Mouse (Mus musculus) embryonic fibroblast, embryonic 13.5 days (primary cell): ENCODE measurements around the gene Teddm2. TPM values are rescaled to one million over a fixed set of nuclear protein-coding genes. Genes with fewer than 3 reads are reported as not detected.

Source experiments
- H3K27ac ChIP-seq: 2 replicates; pipeline ENCODE4 v1.5.1; 2012; ENCODE audit warnings: low read length, control low read depth, inconsistent platforms; ENCODE audit not compliant: insufficient read depth
- H3K4me1 ChIP-seq: 2 replicates; pipeline ENCODE4 v1.6.1; 2011; ENCODE audit warnings: low read length; ENCODE audit not compliant: control insufficient read depth, insufficient read depth
- H3K4me3 ChIP-seq: 2 replicates; pipeline ENCODE4 v1.5.1; 2011; ENCODE audit warnings: mild to moderate bottlenecking, control low read depth, low read length; ENCODE audit not compliant: insufficient read depth
- CTCF ChIP-seq: IDR thresholded peaks from 2 replicates; pipeline ENCODE4 v1.5.1; 2011; ENCODE audit warnings: mild to moderate bottlenecking, control low read depth, low read length, moderate library complexity, borderline replicate concordance; ENCODE audit not compliant: insufficient read depth
- POLR2A ChIP-seq: IDR thresholded peaks from 2 replicates; pipeline ENCODE4 v1.6.1; 2011; ENCODE audit warnings: low read depth, mild to moderate bottlenecking, control low read depth, low read length, moderate library complexity
- polyA plus RNA-seq: library from polyadenylated mRNA; stranded (reverse); fragments of >200 nt; gene quantifications from 2 replicates; pipeline ENCODE4 v1.2.4, GENCODE M21; 2011; ENCODE audit warnings: low read depth; ENCODE audit not compliant: missing spikeins, insufficient read length

The Teddm2 gene
- polyA plus RNA-seq, 1 experiment, result not detected

DNA sequence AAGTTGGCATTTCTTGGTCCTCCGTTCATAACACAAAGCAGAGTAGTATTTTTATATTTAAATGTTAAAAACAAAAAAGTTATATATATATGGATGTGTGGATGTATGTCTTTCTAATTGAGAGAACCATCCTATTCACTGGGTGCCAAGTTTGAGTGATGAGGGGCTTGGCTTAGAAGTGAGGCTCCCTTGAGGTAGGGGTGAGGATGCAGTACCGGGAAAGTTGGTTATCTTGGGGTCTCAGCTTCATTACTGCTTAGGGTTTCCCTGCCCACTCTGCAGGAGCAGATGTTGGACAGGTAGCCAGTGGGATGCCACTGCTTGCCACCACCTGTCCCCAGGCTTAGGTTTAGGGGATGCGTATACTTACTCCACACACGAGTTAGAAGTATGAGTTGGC is 8.7 kb upstream of the Teddm2 start:
- TF ChIP-seq CTCF (no peak), POLR2A (no peak)

DNA sequence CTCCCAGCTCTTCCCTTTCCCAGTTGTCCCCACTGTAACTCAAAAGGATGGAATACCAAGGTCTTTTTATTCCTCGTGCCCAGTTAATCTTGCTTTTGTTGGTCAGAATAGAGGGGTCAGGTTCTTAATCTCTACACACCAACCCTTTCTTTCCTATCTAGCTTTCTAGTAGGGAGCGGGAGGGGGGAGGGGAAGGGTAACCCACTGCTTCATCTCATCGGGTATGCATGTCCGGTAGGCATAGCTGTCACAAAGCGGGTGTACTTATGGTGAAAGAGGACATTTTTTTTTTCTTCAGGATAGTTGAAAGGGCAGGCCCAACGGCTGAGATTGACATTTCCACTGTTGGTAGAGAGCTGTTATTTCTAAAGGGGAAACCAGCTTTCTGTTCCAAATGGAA is 8.2 kb upstream of the Teddm2 start:
- no peaks in the 10 kb centered on the region for H3K4me1 ChIP-seq
- H3K27ac ChIP-seq, result no peak overlapping the region
- no peak overlapping the region for H3K4me3 ChIP-seq
- TF ChIP-seq CTCF (no peak), POLR2A (no peak)

More for the DNA sequence above, 8.7 kb upstream of the Teddm2 start:
- H3K4me1 ChIP-seq, result no peaks in the 10 kb centered on the region
- no peak overlapping the region for H3K27ac ChIP-seq
- H3K4me3 ChIP-seq, result no peak overlapping the region

DNA sequence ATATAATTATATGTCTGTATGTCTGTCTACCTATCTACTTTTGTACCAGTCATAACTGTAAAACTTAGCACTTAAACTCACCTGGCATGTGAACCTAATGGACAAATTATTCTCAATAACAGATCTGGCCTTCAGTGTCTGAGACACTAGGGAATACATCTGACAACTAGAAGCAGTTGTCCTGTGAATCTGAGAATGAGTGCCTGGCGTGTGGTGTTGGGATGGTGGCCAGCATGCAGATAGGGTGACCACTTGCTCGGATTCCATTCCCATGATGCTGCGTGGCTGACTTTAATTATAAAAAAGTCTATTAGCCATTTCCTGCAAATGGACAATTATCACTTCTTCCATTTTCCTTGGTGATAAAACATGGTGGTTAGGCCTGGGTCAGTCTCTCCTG is 5.9 kb upstream of the Teddm2 start:
- Histone ChIP-seq H3K4me3 (no peak overlapping the region), H3K27ac (no peak overlapping the region), H3K4me1 (no peaks in the 10 kb centered on the region)
- TF ChIP-seq POLR2A, result no peak
- TF ChIP-seq CTCF, result no peak

DNA sequence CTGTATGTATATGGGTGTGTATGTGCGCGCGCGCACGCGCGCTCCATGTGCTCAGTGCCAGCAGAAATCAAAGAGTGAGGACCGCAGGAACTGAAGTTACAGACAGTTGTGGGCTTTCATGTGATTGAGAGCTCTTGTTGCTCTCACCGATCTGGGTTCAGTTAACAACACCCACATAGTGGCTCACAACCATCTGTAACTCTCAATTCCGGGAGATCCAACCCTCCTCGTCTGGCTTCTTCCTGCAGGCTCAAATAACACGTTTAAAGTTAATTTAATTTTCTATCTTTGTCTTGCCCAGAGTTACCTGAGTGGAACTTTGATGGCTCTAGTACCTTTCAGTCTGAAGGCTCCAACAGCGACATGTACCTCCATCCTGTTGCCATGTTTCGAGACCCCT is 4.2 kb upstream of the Teddm2 start:
- TF ChIP-seq POLR2A, result no peak
- TF ChIP-seq CTCF, result no peak
- Histone ChIP-seq H3K4me1 (no peaks in the 10 kb centered on the region), H3K27ac (no peak overlapping the region), H3K4me3 (no peak overlapping the region)

DNA sequence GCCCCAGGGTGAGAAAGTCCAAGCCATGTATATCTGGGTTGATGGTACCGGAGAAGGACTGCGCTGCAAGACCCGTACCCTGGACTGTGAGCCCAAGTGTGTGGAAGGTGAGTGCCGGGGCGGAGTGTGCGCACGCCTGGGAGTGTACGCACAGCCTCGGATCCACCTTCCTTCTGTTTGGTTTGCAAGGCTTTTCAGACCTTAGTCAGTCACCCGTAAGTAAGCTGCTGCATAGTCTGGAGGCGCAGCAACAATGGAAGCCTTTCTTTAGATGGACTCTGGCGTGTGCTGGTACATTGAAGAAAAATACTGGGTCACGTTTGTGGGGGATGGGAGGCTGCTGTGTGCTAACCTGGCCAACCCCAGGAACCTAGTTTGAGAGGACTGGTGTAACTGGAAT is 3.0 kb upstream of the Teddm2 start:
- Histone ChIP-seq H3K27ac (no peak overlapping the region), H3K4me3 (no peak overlapping the region), H3K4me1 (peaks cover 2% of the 10 kb centered on the region)
- TF ChIP-seq POLR2A (no peak), CTCF (no peak)

DNA sequence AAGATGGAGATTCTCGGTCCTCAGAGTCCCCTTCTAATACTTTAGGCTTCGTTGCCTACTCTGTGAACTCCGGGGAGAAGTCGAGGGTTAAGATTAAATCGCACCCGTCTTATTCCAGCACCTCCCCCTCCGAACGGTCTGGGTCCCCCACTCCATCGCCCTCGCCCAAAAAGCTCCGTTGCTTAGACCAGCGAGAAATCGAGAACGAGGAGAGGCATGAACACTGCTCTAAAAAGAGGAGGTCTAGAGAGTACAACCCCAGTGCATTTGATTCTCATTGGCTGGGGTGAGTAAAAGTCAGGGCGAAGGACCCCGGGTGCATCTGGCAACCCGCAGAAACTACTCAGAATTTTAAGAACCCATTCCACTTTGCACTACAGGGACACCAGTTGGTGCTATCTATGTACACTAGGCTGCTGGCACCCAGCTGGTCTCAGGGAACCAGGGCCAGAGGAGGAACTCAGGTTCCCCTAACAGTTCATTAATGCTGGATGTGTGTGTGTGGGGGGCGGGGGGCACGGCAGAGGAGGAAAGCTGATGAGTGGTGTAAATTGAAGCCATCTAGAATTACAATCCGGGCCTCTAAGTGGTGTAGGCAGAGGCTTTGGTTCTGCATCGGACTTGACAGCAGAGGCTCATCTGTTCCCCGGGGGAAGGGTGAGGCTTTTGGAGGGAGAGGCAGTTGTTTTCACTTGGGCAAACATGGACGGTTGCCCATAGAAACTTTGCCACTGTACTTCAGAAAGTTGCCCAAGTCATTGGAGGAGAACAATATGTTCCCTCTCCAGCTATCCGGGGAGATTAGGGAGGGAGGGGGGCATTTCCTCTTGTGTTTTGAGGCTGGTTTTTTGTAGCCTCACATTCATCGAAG is 1.1 kb upstream of the Teddm2 start:
- TF ChIP-seq POLR2A (no peak), CTCF (no peak)
- Histone ChIP-seq H3K27ac (no peak overlapping the region), H3K4me1 (peaks cover 2% of the 10 kb centered on the region), H3K4me3 (peak overlapping the region; percentile 82)

DNA sequence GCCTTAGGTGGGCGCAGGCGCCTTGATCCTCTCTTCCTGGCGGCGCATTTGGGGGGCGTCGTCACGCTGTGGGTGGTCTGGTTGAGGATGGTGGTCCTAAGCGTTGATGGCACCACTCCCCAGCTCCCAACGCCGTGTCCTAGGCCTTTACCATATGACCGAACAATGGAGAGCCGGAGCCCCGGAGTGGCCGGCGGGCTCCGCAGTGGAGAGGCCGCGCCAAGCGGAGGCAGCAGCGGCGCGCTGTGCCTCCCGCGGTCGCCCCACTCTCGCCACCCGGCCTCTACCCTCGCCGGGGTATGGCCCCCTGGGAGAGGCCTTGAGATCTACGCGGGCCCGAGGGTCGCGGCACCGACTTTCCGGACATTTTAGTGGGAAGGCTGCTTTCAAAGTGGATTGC is 353 bp upstream of the Teddm2 start:
- TF ChIP-seq POLR2A (no peak), CTCF (no peak)
- peak overlapping the region; percentile 82 for H3K4me3 ChIP-seq
- no peak overlapping the region for H3K27ac ChIP-seq
- H3K4me1 ChIP-seq, result peaks cover 2% of the 10 kb centered on the region

DNA sequence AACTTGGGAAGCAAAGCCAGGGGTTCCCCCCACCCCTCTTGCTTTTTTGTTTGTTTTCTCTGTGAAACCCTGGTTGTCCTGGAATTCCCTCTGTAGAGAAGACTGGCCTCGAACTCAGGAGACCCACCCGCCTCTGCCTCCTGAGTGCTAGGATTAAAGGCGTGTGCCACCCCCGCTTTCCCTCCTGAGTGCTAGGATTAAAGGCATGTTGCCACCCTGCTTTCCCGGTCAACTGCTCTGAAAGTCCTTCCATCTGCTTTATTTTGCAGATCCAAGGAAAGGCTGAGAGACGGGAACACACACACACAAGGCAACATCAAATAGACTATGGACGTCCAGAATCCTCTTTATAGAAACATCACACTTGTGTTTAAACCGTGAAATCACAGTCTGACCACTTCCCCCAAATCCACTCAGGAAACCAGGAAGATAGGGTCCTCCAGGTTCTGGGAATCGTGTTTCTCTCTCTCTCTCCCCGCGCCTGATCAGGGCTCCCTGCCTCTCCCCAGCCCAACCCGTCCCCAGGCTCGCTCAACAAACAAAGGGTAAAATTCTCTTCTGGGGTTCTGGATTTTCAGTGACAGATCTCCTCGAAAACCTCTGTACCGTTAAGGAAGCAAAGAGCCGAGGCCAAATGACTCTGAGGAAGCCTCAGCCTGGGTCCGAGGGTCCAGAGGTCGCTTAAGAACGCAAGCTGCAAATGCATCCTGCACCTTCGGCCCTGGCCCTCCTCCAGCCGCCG is 868 bp downstream of the Teddm2 start:
- Histone ChIP-seq H3K27ac (no peak overlapping the region), H3K4me1 (peaks cover 2% of the 10 kb centered on the region), H3K4me3 (peak overlapping the region; percentile 64)
- TF ChIP-seq POLR2A (no peak; the same call in 1 of the 2 replicates), CTCF (no peak)

DNA sequence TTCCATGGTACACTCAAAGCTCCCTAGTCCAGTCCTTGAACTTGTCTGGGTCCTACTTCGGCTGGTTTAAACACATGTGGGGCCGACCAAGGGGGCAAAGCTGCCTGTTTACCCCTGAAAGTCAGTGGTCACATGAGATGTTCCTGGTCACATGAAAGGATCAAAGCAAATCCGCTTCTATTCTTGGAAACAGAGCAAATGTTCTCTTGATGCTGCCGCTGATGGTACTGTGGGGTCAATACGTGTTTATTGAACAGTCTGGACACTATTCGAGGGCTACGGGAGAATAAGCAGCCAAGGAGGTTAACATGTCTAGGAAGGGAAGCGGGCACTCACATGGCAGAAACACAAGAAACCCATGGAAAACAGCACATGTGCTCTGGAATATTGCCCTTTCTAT is 2.8 kb downstream of the Teddm2 start:
- TF ChIP-seq CTCF, result no peak
- no peak for TF ChIP-seq POLR2A
- Histone ChIP-seq H3K4me3 (no peak overlapping the region), H3K27ac (no peak overlapping the region), H3K4me1 (peaks cover 2% of the 10 kb centered on the region)

DNA sequence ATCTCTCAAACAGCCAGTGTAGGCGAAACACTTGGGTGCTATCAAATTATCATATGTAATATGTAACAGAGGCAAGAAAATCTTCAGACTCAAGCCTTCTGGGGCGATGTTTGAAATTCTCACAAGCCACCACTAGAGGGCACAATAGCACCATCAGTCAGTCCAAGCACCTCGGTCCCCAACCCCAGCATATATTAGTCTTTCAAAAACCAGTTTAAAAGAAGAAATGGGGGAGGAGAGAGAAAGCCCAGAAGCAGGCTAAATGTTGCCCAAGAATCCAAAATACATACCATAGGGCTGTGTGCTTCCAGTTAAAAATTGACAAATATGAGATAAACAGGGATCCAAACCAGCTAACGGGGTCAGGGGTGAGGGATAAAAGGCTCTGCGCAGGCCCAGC is 5.0 kb downstream of the Teddm2 start:
- no peak overlapping the region for H3K4me3 ChIP-seq
- H3K27ac ChIP-seq, result no peak overlapping the region
- TF ChIP-seq POLR2A (no peak), CTCF (peak; percentile 49; the same call in 1 of the 2 replicates)
- H3K4me1 ChIP-seq, result peaks cover 2% of the 10 kb centered on the region
